Mouse (Mus musculus) megakaryocyte progenitor cell, adult 5-6 weeks (primary cell): ENCODE data around the gene Mrpl10. TPM values are rescaled to one million over a fixed set of nuclear protein-coding genes. Genes with fewer than 3 reads are reported as not detected.
A peak's percentile ranks its signal among the peaks of the same experiment; 100 is the strongest.

Source experiments
- ATAC-seq: replicated peaks from 2 replicates; pipeline ENCODE4 v1.8.0; 2016; ENCODE audit warnings: mild to moderate bottlenecking, moderate TSS enrichment, inconsistent platforms; ENCODE audit not compliant: poor library complexity
- total RNA-seq, 2 experiments: library from RNA; stranded (forward) in 1 of 2; stranded (reverse) in 1 of 2; fragments of 157-497, 149-512 nt in 1 of 2; fragments of 200-1000 nt in 1 of 2; gene quantifications; 2 replicates each; pipeline versions ENCODE4 v1.2.3 to v1.2.4; 2015 to 2017

Mrpl10 gene
- total RNA-seq, 2 experiments from 2014 or later: 24.5 to 34.0 TPM

GRCm38 (mm10) chr11:97025721-97026344 lies 15.5 kb upstream of the Mrpl10 start:
- peak; percentile 79 for ATAC-seq

GRCm38 (mm10) chr11:97029686-97030417 lies 11.5 kb upstream of the Mrpl10 start, which contains the start of gene Scrn2:
Gene Scrn2 (plus strand): TSS chr11:97029938.
- peak; percentile 92 for ATAC-seq

- ATAC-seq: no peak
Measured at GRCm38 (mm10) chr11:97030426-97030825, 10.9 kb upstream of the Mrpl10 start.

GRCm38 (mm10) chr11:97031977-97032376 lies 9.4 kb upstream of the Mrpl10 start:
- ATAC-seq: no peak

- ATAC-seq: no peak
Measured at GRCm38 (mm10) chr11:97032499-97032898, 8.9 kb upstream of the Mrpl10 start.

GRCm38 (mm10) chr11:97033781-97034180 lies 7.6 kb upstream of the Mrpl10 start:
- no peak for ATAC-seq

GRCm38 (mm10) chr11:97036141-97036540 lies 5.2 kb upstream of the Mrpl10 start:
- no peak for ATAC-seq

- ATAC-seq: no peak
Measured at GRCm38 (mm10) chr11:97038881-97039280, 2.5 kb upstream of the Mrpl10 start.

GRCm38 (mm10) chr11:97040301-97041021 lies 899 bp upstream of the Mrpl10 start:
- no peak for ATAC-seq

GRCm38 (mm10) chr11:97044902-97045301 lies 3.5 kb downstream of the Mrpl10 start:
- ATAC-seq: no peak

GRCm38 (mm10) chr11:97045861-97046260 lies 4.5 kb downstream of the Mrpl10 start:
- ATAC-seq: no peak

GRCm38 (mm10) chr11:97048090-97048650 lies 6.8 kb downstream of the Mrpl10 start:
- ATAC-seq: no peak

- no peak for ATAC-seq
Measured at GRCm38 (mm10) chr11:97049492-97050085, 8.2 kb downstream of the Mrpl10 start.

- ATAC-seq: peak; percentile 86
Measured at GRCm38 (mm10) chr11:97050216-97050943, 9.0 kb downstream of the Mrpl10 start, which contains the start of gene Osbpl7. Gene Osbpl7 (plus strand): TSS chr11:97050628.

GRCm38 (mm10) chr11:97050944-97051586 lies 9.7 kb downstream of the Mrpl10 start:
- ATAC-seq: 0 out of 2 replicates have a peak, but pooled peaks have one; percentile 18

GRCm38 (mm10) chr11:97052219-97052646 lies 10.9 kb downstream of the Mrpl10 start:
- ATAC-seq: peak; percentile 57

GRCm38 (mm10) chr11:97063274-97063920 lies 22.0 kb downstream of the Mrpl10 start:
- ATAC-seq: no peak

- no peak for ATAC-seq
Measured at GRCm38 (mm10) chr11:97063921-97064295, 22.5 kb downstream of the Mrpl10 start.
